Mouse (Mus musculus): ENCODE measurements around the gene Gucy2d.

The Gucy2d gene

DNA sequence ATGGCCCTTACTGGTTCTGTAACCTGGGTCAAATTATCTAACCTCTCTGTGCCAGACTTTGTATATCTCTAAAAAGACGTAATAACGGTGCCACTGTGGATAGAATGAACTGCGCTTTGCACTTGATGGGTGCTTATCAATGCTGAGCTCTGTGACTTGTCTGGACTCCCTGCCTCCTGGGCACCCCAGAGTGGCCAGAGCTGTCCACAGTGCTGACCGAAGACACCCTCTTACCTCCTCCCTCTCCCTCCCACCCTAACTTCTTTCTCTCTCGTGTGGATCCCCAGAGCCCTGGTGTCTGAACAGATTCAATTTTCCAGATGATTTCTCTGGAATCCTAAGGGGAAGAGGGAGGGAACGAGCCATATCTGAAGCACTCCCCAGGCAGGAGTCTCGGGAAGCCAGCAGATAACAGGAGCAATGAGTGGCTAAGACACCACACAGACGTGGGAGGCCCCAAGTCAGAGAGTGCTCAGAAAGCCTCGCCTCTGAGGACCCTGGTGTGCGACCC is at the start of gene Gucy2d:
Gene Gucy2d (plus strand): TSS at position 461 of the 511 bp plus-strand sequence.
- DNase-seq (ENCODE audit: low read depth, low spot score), result no peak

DNA sequence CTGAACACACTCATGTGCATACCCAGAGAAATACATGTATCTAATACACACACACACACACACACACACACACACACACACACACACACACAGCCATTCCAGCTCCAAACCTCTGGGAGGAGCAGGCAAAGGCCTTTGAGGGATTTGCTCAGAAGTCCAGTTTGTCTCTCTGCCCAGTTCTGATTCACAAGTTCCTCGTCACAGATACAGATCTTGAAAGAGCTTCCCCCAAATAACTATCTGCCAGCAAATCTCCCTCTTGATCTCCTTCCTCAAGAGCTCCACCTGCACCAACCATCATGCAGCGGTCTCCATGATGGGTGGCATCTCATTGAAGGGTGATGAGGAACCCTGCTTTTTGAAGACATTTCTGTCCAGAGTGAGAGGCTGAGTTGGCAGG is 49.7 kb upstream of the Gucy2d start:
- DNase-seq (ENCODE audit: low read depth, low spot score), result no peak

DNA sequence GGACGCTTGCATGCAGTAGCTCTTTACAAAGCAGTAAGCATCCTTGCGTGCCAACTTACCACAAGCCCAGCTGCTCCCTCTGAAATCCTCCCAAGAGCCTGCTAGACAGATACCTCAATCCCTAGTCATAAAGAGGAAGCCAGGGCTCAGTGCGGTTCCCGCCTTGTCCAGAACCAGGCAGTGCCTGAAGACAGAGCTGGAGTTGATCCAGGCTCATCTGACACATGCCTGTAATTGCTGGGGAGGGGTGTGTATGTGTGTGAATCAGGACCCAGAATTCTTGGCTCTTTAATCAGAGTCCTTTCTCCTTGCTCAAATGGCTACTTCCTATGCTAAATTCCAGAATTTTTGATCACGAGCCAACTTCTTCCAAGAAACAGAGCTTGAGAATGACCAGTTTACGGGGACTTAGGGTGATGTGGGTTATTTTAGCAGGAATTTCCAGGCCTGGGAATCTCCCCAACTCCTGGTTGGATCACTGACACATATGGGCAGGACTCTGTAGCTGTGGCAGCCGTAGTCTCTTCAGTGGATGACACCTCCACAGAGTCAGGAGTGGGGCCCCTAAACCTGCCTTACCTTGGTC is 48.8 kb upstream of the Gucy2d start:
- DNase-seq (ENCODE audit: low read depth, low spot score), result no peak

DNA sequence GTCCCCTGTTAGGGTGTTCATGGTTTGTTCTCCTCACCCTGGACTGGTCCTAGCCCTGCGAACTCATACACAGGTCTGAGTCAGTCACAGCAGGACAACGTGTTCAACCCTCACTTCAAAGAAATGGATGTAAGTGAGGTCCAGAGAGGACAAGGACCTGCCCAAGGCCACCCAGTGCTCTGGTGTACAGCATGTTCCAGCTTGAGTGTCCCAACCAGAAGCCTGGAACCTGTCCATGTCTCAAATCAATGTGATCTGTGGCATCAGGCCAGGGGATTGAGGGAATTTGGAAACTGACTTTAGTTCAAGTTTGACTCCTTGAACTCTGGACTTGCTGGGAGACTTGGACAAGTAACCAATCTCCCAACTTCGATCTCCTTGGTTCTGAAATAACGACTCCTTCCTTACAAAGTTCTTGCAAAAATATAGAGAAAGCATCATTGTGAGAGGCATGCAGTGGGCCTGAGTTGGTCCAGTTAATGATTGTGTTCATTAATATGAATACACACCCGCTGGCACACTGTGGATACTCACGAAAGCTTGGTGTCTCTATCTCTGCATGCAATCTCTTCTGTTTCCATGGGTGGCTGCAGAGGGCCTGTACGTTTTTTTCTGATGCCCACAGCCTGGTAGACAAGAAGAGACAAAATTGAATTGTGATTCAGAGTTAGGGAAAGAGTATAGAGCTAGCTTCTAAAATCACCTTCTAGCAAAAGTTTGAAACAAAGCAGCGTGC is 47.6 kb upstream of the Gucy2d start:
- no peak for DNase-seq (ENCODE audit: low read depth, low spot score)

DNA sequence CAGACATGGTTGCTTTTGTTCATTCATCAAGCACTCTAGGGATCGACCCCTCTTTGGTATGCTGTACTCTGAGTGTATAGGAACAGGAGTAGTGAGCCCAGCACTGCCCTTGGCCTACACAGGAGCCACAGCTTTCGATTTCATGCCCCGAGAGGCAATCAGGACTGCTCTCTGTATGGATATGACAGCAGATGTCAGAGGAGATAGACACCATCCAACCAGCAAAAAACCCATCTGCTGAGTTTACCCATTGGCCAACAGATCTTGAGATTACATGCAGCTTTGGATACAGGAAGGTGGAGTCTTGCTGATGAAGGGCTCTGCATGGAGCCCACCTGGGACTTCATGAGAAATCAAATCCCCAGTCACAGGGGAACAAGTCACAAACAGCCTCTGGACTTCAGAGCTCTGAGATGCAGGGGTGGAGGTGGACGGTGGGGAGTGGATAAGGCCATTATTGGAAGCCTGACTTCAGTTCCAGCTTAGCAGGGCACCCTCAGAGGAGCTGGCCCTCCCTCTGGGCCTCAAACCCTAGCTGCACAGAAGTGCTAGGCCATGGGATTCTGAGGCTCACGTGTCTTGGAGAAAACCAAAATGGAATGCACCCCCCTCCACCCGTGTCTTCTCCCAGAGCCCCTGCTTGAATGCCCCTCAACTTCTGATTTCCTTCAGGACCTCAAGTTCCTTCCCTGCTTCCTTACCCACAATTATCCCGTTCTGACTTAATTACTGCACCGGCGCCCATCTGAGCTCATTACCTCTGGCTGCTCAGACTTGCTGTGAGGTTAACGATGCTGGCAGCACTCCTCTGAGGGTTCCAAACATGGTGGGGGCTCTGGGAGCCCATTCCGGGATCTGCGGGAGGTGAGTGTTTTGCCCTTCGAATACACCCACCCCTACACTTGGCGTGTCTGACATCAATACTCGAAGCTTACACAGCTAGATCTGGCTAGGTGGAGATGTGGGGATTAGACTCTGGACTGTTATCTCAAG is 37.3 kb upstream of the Gucy2d start:
- no peak for DNase-seq (ENCODE audit: low read depth, low spot score)

DNA sequence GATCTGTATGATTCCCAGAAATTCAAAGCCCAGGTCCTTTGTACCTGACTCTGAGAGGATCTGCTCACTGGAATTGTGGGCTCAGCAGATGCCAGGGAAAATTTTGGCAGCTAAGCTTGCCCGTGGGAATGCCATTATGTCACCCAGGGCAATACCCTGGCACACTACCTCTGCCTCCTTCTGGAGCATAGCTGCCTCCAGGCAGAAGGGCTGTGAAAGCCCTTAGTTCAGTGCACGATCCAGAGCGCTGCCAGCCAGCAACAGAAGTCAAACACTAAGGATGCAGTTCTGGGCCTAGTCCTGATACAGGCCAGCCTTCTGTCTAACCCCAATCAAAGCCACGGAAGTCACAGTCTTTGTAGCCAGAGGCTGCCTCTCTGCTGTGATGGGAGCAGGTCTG is 36.2 kb upstream of the Gucy2d start:
- no peak for DNase-seq (ENCODE audit: low read depth, low spot score)

DNA sequence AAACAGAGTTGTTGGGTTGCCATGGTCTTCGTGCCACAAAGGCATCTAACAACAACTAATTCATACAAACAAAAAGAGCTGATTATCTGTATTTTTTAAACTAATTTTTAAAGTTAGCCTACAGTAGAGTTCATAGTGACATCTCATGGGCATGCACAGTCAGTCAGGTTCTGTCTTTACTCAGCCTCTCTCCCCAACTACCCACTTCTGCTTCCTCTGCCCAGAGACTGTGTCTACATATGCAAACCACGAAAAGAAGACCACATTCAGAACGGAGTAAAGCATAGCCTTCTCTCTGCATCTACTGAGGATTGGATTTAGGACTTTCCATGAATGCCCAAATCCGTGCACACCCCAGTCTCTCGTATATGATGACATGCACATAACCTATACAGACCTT is 32.6 kb upstream of the Gucy2d start:
- no peak for DNase-seq (ENCODE audit: low read depth, low spot score)

DNA sequence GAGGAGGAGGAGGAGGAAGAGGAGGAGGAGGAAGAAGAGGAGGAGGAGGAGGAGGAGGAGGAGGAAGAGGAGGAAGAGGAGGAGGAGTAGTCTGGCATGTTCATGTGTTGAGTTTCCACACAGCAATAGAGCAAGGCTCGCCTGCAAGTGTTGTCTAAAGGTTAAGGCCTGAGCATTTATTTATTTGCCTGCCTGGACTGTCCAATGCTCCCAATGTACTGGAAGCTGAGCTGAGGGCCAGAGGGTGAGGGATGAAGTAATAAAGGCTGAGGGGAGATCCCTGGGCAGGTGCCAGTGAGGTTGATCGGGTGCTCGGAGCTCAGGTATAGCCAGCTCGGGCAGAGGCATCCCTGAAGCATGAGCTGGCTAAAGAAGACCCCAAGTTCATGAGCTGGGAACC is 27.1 kb upstream of the Gucy2d start:
- no peak for DNase-seq (ENCODE audit: low read depth, low spot score)

DNA sequence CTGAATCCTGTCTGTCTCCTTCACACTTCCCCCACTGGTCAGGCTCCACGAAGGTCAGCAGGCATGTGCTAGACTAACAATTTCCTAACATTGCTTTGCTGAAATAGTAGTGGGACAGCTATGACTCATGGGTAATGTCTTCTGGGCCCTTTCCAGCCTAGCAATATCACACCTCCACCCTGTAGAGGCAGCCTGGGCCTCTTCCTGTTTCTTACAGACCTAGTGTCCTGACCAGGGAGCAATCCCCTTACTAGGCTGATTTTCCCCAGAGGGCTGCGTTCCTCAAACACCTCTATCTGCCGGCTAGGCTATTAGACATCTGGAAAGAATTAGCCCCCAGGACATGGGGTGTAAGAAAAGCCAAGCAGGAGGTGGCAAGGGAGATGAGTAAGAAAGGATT is 24.7 kb upstream of the Gucy2d start:
- DNase-seq (ENCODE audit: low read depth, low spot score), result no peak

DNA sequence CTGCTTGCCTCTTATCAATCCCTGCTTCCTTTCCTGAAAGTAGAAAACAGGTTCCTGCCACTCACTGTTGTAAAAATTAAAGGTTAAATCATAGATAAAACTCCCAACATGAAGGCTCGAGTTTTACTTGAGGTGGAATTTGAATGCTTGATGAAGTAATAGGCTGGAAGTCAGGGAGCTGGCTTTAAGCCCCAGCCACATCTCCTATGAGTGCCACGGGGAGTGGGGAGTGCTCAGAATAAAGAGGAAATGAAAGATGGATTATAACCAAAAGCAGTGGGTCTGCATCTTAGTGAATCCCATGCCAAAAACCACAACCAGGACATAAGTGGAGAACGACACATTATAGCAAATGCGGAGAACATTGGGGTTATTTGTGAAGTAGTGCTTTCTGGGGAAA is 24.2 kb upstream of the Gucy2d start:
- DNase-seq (ENCODE audit: low read depth, low spot score), result no peak

DNA sequence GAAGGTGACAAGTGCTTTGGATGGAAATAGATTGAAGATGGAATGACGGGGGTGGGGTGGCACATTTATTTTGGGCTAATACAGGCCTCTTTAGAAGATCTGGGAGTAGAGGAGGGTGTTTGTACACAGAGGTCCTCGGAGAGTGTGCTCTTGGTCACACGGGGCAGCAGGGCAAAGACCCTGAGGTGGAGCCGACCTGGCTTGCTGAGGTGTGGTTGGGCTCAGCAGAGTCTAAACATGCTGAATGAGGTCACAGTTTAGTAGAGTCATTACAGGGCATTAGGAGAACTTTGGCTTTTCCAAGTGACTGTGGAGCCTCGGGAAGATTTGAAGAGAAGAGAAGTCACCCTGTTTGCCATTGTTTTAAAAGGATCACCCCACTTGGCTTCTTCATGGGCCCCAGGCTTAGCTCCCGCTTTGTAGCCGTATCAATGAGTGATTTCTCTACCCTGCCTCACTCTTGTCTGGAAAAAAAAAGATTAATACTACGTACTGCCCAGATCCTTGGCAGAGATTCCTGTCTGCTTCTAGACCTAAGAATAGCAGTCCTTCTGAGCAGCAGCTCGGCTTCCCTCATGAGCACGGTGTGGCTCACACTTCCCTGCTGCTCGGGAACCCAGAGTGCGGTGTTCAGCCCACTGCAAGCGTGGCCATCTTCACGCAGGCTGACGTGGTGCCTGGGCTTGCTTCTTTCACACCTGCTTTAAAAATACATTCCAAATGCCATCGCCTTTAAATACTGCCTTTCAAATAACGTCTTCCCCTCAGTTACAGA is 22.0 kb upstream of the Gucy2d start:
- no peak for DNase-seq (ENCODE audit: low read depth, low spot score)

DNA sequence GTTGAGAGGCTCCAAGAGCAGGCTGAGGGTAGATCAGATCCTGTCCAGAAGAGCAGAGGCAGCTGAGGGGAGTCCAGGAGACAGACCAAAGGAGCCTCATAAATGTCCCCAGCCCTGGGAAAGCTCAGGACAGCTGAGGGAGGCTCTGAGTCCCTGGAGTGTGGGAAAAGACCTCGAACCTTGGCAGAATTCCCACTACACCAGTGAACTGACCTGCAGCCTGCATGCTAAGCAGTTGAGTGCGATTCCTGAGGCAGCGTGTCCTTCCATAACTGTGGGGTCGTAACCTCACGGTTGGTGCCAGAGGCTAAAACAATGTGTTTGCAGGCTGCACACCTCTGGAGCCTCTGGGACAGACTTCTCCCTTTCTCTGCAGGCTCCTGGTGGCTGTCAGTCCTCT is 20.9 kb upstream of the Gucy2d start:
- DNase-seq (ENCODE audit: low read depth, low spot score), result no peak

DNA sequence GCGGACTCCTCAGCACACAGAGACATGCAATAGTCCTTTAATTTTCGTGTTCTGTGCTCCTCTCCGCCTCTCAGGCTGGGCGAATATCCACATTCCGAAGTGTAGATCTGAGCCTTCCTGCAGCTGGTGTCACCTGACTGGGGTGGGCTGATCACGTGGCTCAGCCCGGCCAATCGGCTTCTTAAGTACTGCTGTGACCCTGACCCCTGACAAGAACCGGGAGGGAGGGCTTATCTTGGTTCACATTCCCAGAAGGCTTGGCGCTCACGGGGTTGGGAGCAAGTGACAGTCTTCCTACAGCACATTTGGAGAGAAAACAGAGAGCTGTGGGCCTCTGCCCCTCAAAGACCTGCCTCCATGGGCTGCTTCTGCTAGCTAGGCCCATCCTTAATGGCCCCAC is 16.7 kb upstream of the Gucy2d start:
- no peak for DNase-seq (ENCODE audit: low read depth, low spot score)

DNA sequence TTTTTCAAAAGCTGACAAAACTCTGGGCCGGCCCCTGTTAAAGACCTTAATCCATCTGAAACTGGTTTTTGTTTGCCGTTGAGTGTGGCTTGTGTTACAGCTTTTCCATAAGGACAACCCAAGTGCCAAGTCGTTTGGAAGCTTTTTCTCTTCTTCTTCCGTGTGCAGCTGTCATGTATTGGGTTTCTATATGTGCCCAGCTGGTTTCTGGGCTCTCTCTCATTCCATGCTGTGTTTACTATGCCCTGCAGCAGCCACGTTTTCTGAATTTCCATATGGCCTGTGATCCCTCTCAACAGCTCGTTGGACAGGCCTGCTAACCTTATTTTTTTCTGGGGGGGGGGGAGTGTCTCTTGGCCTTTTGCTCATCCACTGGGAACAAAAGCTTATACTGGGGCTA is 15.8 kb upstream of the Gucy2d start:
- no peak for DNase-seq (ENCODE audit: low read depth, low spot score)

DNA sequence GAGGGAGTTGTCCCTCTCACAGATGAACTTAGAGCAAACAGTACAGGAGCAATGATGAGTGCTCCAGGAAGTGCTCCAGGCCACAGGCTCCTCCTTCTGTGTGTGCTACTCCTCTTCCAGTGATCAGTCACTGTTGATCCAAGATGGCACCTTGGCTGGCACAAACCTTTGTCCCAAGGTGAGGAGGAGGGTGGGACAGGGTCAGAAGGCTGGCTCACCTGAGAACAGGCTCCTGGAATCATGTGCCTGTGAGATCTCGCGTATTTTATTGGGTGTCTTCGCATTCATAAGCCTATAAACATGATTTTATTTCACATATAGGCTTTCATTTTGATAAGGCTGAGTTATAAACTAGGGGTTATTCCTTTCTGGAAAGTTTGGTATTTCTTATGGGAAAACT is 14.7 kb upstream of the Gucy2d start:
- DNase-seq (ENCODE audit: low read depth, low spot score), result no peak

DNA sequence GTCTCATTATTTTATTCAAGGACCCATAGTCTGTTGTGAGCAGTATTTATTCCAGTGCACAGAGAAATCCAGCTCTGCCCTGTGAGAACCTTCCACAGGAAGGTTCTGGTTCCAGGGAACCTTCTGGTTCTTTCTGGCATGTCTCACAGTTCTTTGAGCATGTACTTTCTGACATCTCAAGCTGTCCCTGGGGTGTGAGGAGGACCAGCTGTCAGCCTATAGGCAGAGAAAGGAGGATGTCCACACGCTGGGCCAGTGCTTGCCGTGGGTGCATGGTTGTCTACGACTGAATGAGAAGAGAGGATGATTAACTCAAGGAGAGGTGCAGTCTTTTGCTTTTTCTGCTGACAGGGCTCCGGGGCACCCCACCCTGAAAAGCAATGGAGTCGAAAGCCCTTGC is 13.6 kb upstream of the Gucy2d start:
- DNase-seq (ENCODE audit: low read depth, low spot score), result no peak

DNA sequence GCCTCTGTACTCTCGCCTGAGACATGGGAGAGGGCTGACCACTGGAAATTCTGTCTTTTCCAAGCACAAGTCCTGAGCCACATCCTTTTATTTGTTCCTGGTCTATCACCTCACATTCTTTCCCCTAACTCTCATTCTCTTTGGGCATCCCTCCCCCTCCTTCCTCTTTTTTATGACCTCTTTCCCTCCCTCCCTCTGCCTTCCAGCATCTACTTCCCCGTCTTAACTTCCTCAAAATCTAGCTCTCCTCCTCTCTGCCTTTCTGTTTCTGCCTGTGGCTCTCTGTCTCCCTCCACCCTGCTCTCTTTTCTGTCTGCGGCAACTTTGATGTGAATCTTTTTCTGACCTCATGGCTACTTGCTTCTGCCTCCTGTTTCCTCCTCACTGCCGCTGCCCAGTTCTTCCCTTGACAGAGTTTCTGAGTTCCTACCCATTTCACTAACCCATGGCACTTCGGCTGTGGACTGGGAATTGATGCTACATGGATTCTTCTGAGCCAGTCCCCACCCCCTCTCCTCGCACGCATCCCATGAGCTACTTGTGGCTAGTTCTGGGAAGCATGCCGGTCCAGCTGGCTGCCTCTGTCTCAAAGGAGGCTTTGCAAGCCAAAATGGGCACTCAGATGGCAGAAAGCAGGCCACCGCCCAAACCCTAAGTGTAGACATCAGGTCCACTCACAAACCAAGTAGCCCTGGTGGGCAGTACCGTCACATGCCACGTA is 12.9 kb upstream of the Gucy2d start:
- no peak for DNase-seq (ENCODE audit: low read depth, low spot score)

DNA sequence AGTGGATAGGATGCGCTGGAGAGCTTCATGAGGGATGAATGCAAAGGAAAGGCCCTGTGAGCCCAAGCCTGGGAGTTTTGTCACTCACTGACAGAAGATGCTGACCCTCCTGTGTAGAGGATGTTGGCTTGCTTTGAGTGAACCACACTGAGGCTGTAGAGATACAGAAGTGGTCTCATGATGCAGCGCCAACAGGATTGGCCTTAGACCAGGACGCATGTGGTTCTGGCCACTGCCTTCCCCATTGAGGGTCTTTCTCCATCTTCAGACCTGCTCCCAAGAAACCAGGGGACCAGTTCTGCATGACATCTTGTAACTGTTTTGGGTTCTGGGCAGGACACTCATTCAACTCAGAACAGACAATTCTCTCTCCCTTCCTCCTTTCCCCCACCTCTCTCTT is 10.6 kb upstream of the Gucy2d start:
- DNase-seq (ENCODE audit: low read depth, low spot score), result no peak

DNA sequence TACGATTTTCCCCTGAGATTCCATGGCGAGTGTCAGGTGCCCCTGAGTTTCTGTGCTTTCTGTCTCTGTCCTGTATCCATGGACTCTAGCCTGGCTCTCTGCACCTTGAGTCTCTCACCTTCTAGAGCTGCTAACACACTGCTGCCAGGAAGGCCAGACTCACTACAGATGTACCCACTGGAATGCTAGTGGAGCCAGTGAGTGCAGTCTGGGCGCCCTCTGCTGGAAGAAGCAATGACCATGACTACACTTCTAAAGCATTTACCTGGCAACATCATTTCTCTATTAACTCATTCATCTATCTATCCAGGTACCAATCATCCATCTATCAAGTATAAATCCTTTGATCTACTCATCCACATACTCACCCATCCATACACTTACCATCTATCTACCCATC is 9.4 kb upstream of the Gucy2d start:
- DNase-seq (ENCODE audit: low read depth, low spot score), result no peak

DNA sequence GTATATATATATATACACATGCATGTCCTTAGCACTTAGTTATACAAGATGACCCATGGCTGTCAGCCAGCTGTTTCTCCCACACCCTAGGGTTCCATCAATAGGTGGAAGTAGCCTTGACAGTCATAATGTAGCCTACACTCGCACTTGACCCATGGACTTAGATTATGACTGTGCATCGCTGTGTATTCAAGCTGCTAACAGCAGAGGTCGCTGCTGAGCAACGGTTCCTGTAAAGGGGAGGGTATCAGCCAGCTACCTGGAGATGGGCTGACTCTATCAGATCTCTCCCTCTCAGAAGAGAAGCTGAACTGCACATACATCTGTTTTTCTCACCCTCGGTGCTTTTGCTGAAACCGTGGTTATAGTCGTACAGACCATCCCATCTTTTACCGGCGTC is 2.6 kb upstream of the Gucy2d start:
- DNase-seq (ENCODE audit: low read depth, low spot score), result peak; percentile 14

DNA sequence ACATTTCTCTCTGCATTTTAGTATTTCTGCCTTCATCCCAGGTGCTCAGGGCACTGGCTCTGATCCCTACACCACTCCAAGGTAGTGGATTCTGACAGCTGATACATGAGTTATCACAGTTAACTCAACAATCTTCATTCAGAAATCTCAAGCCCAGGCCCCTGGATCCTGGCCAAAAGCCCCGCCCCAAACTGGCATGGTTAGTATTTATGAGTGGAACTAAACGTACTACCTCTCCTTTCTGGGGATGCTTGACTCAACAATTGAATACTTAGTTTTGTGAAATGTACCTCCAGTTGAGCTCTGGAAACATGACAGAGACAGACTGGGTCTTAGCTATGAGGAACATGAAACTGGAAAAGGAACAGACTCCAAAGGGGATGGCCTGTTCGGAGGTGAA is 6.7 kb downstream of the Gucy2d start:
- DNase-seq (ENCODE audit: low read depth, low spot score), result no peak

Data from CD4-positive helper T cell, adult 2 months (primary cell).